Mouse (Mus musculus) layer of hippocampus, adult 9-10 months (tissue): ENCODE data around the gene Katna1.
"Not testable (repeated sequence)": the region's sequence is repeated elsewhere in the genome, so short reads cannot be mapped to it uniquely, and the experiment has no call there.

Experiments
- DNase-seq: peaks from one replicate; pipeline ENCODE4 v3.0.0; 2022; ENCODE audit warnings: low spot score

The Katna1 gene

GRCm38 (mm10) chr10:7725751-7726500 is at the start of gene Katna1:
TSS of gene Katna1 (plus strand) at chr10:7726000.
- peak; percentile 73 for DNase-seq

DNA sequence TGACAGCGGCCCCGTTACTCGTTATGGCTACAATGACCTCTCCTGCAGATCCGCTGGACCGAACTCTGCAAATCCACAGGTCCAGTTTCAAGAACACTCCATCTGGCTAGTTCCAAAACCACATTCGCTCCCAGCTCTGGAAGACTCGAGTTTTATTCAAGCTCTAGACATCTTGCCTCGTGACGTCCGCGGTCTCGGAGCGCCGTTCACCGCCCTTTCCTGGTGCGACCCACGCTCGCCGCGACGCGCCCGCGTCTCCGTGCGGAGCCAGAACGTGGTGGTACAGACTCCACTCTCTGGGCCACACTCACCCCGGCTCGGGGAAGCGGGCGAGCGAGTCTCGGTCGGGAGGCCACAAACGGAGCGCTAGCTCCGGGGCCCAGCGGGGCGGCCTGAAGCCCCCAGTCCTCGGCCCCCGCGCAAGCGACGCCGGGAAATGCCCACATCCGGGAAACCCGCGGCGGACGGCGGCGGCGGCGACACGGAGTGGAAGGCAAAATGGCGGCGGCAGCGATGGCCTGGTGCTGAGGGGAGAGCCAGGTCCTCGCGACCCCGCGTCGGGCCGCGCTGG is 45.0 kb upstream of the Katna1 start, which contains the start of the genes Pcmt1 and Lats1:
Gene Pcmt1, minus strand, starts transcription at position 406 of the 571 bp plus-strand sequence.
Gene Lats1, plus strand, starts transcription at position 484 of the 571 bp plus-strand sequence.
- peak; percentile 50 for DNase-seq

GRCm38 (mm10) chr10:7681343-7682025 is 44.3 kb upstream of the Katna1 start:
- no peak for DNase-seq

GRCm38 (mm10) chr10:7682249-7682648 is 43.6 kb upstream of the Katna1 start:
- DNase-seq = no peak

DNA sequence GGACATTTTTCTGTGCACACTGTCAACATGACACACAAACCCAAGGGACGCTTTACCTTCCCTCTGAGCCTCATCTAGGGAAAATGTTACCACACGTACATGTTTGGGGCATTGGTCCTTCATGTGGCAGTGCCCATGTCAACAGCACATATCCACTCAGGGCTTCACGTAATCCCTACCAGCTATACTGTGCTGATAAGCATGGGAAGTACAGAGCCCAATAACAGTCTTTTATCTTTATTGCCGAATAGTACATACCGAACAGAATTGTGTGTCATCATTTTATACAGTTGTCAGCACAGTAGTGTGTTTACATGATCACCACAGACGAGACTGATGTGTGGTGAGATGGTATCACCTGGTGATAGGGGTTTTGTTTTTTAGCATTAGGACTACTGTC is 38.9 kb upstream of the Katna1 start:
- no peak for DNase-seq

GRCm38 (mm10) chr10:7695286-7695685 is 30.5 kb upstream of the Katna1 start:
- DNase-seq = no peak

GRCm38 (mm10) chr10:7700120-7700519 is 25.7 kb upstream of the Katna1 start:
- DNase-seq = no peak

DNA sequence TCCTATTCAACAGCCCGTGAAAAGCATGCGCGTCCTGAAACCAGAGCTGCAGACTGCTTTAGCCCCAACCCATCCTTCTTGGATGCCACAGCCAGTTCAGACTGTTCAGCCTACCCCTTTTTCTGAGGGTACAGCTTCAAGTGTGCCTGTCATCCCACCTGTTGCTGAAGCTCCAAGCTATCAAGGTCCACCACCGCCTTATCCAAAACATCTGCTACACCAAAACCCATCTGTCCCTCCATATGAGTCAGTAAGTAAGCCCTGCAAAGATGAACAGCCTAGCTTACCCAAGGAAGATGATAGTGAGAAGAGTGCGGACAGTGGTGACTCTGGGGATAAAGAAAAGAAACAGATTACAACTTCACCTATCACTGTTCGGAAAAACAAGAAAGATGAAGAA is 23.2 kb upstream of the Katna1 start:
- DNase-seq = no peak

DNA sequence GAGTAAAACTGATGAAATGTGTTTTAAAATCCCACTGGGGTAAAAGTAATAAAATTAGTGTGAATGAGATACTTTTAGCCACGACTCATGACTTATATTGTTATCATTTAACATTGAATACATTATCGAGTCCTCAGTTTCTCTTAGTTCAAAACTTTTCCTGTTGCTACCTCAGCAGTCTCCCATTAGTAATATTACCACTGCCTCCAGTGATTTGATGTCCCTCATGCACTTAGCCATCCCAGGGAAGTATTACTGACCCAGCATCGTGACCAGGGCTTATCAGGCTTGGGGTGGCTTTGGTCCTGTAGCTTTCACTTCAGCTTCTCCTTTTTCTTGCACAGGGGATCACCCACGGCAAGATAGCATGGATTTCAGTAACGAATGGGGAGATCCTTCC is 15.7 kb upstream of the Katna1 start:
- DNase-seq = no peak

GRCm38 (mm10) chr10:7712506-7712905 is 13.3 kb upstream of the Katna1 start:
- DNase-seq = no peak

GRCm38 (mm10) chr10:7715056-7715455 is 10.7 kb upstream of the Katna1 start:
- DNase-seq = no peak

DNA sequence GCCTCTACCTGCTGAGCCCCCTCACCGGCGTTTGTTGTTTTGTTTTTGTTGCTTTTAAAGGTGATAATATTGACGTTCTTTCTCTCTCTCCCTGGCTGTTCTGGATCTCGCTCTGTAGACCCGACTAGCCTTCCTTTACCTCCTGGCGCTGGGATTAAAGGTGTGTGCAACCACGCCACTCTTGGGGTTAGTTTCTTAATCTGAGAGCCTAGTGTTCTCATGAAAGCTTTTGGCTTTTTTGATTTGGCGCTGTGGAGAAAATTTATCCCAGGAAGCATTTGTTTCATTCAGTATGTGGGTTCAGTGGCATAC is 657 bp downstream of the Katna1 start:
- no peak for DNase-seq

DNA sequence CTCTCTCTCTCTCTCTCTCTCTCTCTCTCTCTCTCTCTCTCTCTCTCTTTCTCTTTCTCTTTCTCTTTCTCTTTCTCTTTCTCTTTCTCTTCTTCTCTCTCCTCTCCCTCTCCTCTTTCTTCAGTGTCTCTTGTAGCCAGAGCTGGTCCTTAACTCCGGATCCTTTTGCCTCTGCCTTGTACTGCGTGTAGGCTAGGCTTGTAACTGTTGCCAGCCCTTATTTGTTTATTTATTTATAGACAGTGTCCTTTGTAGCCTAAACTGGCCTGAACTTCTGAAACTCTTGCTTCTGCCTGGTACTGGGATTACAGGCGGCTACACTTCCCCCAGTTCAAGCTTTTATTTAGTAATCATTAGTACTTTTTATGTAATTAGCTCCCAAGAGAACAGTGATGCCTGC is 1.2 kb downstream of the Katna1 start:
- no peak for DNase-seq

DNA sequence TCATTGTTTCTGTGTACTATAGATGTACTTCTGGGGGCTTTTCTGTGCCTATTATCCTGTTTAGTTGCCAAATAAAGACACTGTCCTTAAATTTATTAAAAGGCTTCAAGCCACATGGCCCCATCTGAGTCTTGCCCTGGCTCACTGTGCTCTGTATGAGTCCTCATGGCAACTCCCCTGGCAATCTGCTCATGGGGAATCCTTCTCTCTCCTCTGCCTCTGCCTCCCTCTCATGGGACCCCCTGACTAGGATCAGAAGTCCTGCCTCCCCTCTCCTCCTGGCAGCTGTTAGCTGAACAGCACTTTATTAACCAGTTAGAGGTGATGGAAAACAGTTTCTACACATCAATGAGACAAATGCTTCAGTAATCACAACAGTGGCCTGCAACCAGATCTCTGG is 5.8 kb downstream of the Katna1 start:
- no peak for DNase-seq

DNA sequence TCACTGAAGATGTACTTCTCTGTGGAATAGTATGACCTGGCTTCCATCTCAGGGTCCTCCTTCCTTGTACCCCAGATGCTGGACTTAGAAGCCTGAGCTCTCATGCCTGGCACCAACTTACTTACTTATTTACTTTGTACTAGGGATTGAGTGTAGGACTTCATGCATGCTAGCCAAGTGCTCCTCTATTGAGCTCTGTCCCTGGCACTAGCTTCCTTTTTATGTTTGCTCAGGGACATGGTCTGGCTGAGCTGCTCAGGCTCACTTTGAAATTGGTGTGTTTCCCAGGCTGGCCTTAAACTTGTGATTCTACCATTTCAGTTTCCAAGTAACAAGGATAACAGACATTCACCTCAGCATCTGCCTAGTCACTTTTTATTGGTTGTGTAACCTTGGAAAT is 11.3 kb downstream of the Katna1 start:
- DNase-seq = no peak

GRCm38 (mm10) chr10:7737914-7738313 is 12.1 kb downstream of the Katna1 start:
- DNase-seq = no peak

DNA sequence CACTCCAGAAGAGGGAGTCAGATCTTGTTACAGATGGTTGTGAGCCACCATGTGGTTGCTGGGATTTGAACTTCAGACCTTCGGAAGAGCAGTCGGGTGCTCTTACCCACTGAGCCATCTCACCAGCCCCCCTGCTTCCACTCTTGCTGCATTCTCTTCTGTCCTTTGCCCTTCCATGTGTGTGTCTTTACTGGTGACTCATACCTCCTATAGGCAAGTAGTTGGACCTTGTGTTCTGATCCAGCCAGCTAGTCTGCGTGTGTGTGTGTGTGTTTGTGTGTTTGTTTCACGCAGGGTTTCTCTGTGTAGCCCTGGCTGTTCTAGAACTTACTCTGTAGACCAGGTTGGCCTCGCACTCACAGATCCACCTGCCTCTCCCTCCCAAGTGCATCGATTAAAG is 19.7 kb downstream of the Katna1 start:
- not testable (repeated sequence) for DNase-seq

- DNase-seq = no peak
Measured at GRCm38 (mm10) chr10:7748752-7749151, 23.0 kb downstream of the Katna1 start.

- DNase-seq = no peak
Measured at GRCm38 (mm10) chr10:7757544-7757943, 31.7 kb downstream of the Katna1 start.

DNA sequence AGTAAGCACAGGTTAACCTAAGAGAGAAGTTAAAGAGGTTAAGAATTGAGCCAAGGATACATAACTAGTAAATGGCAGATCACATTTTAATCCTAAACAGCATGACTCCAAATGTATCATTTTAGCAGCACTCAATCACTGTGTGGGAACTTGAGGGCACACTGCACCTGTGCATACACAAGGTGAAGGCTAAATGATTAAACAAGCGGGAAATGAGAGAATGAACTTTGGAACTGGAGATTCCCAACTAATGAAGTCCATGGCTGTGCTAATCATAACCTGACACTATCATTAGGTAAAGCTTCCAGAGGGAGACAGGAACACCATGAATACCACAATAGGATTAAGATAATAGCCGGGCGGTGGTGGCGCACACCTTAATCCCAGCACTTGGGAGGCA is 46.5 kb downstream of the Katna1 start:
- DNase-seq = no peak

GRCm38 (mm10) chr10:7772769-7773168 is 47.0 kb downstream of the Katna1 start:
- no peak for DNase-seq

DNA sequence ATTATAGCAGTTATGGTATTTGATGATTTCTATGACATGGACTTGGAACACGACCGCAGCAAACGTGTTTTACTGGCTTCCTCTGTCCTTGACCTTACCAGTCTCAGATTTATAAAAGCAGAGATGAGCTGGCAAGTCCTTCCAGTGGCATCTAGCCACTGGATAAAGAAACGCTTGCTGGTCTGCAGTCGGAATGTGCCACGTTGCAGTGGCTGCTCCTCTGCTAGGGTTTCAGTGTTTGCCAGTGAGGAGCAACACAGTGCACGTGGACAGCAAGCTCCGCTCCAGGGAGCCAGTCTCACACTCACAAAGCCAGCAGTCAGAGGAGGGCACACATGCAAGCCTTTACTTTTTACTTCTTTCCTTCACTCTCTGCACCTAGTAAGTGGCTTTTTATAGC is 49.6 kb downstream of the Katna1 start:
- DNase-seq = no peak

DNA sequence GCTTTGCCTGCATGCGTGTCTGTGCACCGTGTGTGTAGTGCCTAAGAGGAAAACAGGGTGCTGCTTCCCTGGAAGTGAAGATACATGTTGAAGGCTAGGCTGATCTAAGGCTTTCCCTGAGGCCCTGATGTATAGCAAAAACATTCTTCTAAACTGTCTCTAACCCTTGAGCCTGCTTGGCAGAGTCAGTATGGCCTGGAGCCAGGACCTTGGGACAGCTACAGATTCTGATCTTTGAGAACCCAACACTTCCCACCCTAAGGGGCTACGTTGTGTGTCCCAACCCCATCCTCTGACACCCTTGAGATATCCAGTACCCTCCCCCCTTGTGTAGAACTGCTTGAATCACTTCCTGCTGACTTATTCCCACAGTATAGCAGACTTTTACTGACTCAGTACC is 52.6 kb downstream of the Katna1 start:
- no peak for DNase-seq
